Mouse (Mus musculus) pancreas, adult 10 weeks (tissue): ENCODE data around the gene Mmp21. TPM values are rescaled to one million over a fixed set of nuclear protein-coding genes. Genes with fewer than 3 reads are reported as not detected.

Experiments
- polyA plus RNA-seq: library from polyadenylated mRNA; stranded (reverse); fragments of 350-450 nt; fragmentation: Illumina TruSeq; extraction: RNeasy Lipid Tissue Mini Kit (QIAGEN cat#74804); gene quantifications from one replicate; pipeline ENCODE4 v1.2.3, GENCODE M21; 2015; ENCODE audit warnings: low read depth, low replicate concordance; ENCODE audit not compliant: insufficient read depth

The Mmp21 gene
- polyA plus RNA-seq = not detected

DNA sequence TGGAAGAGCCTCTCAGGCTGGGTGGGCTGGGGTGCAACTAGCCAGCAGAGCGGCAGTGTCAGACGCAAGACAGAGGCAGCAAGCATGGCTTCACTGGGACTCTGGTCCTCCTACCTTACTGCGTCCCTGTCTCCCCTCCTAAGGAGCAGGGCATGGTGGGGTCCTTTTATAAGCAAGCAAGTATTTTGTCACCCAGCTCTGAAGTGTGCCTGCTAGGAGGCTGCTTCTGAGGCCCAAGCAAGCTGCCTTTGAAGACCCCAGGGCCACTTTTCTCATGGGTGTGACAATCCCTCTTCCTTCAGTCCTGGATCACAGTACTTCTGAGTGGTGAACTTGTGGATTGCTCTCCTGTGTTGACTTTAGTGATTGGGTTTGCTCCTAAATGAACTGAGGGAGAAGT is at the start of gene Mmp21:
Gene Mmp21 (minus strand): TSS at position 101 of the 400 bp plus-strand sequence.

DNA sequence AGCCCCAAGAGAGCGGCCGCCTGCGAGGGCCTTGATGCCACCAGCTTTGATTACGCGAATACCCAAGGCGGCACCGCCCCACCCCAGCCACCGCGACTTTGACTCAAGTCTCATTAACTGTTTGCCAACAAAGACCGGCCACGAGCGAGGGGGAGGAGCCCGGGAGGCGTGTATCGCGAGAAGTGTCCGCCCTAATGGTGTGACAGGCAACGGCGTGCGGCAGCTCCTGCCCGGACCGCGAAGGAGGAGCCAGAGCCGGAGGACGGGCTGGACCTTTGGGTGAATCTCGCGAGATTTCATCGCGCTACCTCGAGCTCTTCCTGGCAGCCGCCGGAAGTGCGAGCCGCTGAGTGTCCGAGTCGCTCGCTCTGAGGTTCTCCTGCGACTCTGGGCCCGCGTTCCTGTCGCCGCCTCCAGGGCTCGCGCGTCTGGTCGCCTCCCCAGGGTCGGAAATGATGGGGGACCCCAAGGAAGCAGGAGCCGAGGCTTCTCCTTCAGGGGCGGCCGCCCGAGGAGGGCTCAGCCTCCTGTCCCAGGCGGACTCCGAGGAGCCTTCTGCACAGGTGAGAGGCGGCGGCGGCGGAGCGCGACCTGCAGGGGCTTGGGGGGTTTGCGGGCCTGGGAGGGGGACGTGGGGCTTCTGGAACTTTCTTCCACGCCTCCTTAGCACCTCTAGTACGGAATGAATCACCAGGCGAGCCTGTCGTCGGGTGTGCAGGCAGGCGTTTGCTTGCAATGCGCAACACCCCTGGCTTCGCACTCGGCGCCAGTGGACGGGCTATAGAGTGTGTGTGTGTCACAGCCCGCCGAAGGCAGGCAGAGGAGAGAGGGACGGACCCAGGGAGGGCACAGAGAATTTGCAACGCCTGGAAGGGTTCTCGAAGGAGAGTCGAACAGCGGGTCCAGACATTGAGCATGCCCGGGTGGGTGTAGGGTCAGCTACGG is 42.2 kb downstream of the Mmp21 start, which contains the start of gene Edrf1:
Gene Edrf1 (plus strand): TSS at position 183 of the 945 bp plus-strand sequence.

Other genes with a start within 250 kb of the Mmp21 start
- not detected for gene Tex36, start 77.9 kb downstream of the Mmp21 start, polyA plus RNA-seq
- gene Edrf1, start 42.5 kb downstream of the Mmp21 start, polyA plus RNA-seq = 9.6 TPM
- gene Bccip, start 29.3 kb upstream of the Mmp21 start, polyA plus RNA-seq = 35.0 TPM
- 6.4 TPM for gene Uros, start 30.0 kb upstream of the Mmp21 start, polyA plus RNA-seq
- gene Fank1, start 96.8 kb upstream of the Mmp21 start, polyA plus RNA-seq = not detected
- gene Dhx32, start 102.7 kb upstream of the Mmp21 start, polyA plus RNA-seq = 4.0 TPM